Mouse (Mus musculus): Measurements from ENCODE around the gene Efhc1. TPM values are rescaled to one million over a fixed set of nuclear protein-coding genes. Genes with fewer than 3 reads are reported as not detected.

The Efhc1 gene
- 2.2 and 2.5 TPM in 2 replicates for polyA plus RNA-seq (2016; fragmentation: Nextera tagmentation; extraction: Ambion mirVana)

- no peaks in the 10 kb centered on the region for H3K27me3 ChIP-seq (replicated peaks; ENCODE audit: low read depth, poor library complexity, severe bottlenecking)
- H3K4me3 ChIP-seq, result peak within 1 kb of the TSS; percentile 61
- DNase-seq (ENCODE audit: low spot score), result peak; percentile 98
- H3K4me1 ChIP-seq, result peaks cover 14% of the 10 kb centered on the region
- 3% methylated on average over 23 of the region's 23 CpGs for WGBS
- no peaks in the 10 kb centered on the region for H3K36me3 ChIP-seq (replicated peaks)
- peak within 1 kb of the TSS; percentile 84 for H3K27ac ChIP-seq (replicated peaks)
- H3K9me3 ChIP-seq, result no peaks in the 10 kb centered on the region
Measured at GRCm38 (mm10) chr1:20951300-20951763, at the start of gene Efhc1. Gene Efhc1 (plus strand): TSS chr1:20951626.

GRCm38 (mm10) chr1:20905501-20906127 lies 45.8 kb upstream of the Efhc1 start:
- no peak overlapping the region for H3K4me3 ChIP-seq
- DNase-seq (ENCODE audit: low spot score), result no peak
- 83% methylated on average over 8 of the region's 8 CpGs for WGBS
- H3K27ac ChIP-seq (replicated peaks), result no peak overlapping the region
- no peaks in the 10 kb centered on the region for H3K36me3 ChIP-seq (replicated peaks)
- H3K27me3 ChIP-seq (replicated peaks; ENCODE audit: low read depth, poor library complexity, severe bottlenecking), result no peaks in the 10 kb centered on the region
- no peaks in the 10 kb centered on the region for H3K9me3 ChIP-seq
- peaks cover 13% of the 10 kb centered on the region for H3K4me1 ChIP-seq

GRCm38 (mm10) chr1:20906128-20906515 lies 45.3 kb upstream of the Efhc1 start:
- DNase-seq (ENCODE audit: low spot score), result no peak
- no peak overlapping the region for H3K27ac ChIP-seq (replicated peaks)
- H3K9me3 ChIP-seq, result no peaks in the 10 kb centered on the region
- no peaks in the 10 kb centered on the region for H3K36me3 ChIP-seq (replicated peaks)
- WGBS, result 90% methylated on average over 9 of the region's 9 CpGs
- H3K4me3 ChIP-seq, result no peak overlapping the region
- H3K4me1 ChIP-seq, result peaks cover 13% of the 10 kb centered on the region
- H3K27me3 ChIP-seq (replicated peaks; ENCODE audit: low read depth, poor library complexity, severe bottlenecking), result no peaks in the 10 kb centered on the region

DNA sequence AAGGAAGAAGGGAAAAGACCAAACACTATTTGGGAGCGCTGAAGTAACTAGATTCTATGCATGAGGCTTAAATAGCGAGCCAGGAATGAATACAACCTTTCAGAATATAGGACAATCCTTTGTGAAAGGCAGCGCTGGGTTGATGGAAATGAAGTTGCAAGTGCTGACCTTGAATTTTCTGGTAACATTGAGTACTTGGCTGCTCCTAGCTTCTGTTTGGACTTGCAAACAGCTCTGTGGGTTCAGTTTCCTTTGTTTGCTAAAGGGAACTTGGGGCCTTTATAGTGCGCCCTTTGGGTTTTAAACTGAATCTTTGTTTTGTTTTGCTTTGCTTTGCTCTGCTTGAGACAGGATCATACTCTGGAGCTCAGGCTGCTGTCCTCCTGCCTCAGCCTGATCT lies 42.9 kb upstream of the Efhc1 start:
- Histone ChIP-seq H3K4me3 (no peak overlapping the region), H3K27me3 (replicated peaks; ENCODE audit: low read depth, poor library complexity, severe bottlenecking) (no peaks in the 10 kb centered on the region), H3K4me1 (peaks cover 20% of the 10 kb centered on the region), H3K36me3 (replicated peaks) (no peaks in the 10 kb centered on the region), H3K9me3 (no peaks in the 10 kb centered on the region), H3K27ac (replicated peaks) (0 out of 2 replicates have a peak overlapping the region, but pooled peaks have one; percentile 12)
- DNase-seq (ENCODE audit: low spot score), result no peak
- WGBS, result 28% methylated on average over 4 of the region's 4 CpGs

GRCm38 (mm10) chr1:20912115-20912514 lies 39.3 kb upstream of the Efhc1 start:
- Histone ChIP-seq H3K36me3 (replicated peaks) (no peaks in the 10 kb centered on the region), H3K9me3 (no peaks in the 10 kb centered on the region), H3K4me3 (no peak overlapping the region), H3K27me3 (replicated peaks; ENCODE audit: low read depth, poor library complexity, severe bottlenecking) (no peaks in the 10 kb centered on the region), H3K4me1 (peaks cover 16% of the 10 kb centered on the region), H3K27ac (replicated peaks) (no peak overlapping the region)
- DNase-seq (ENCODE audit: low spot score), result no peak
- WGBS, result 40% methylated on average over 2 of the region's 2 CpGs

DNA sequence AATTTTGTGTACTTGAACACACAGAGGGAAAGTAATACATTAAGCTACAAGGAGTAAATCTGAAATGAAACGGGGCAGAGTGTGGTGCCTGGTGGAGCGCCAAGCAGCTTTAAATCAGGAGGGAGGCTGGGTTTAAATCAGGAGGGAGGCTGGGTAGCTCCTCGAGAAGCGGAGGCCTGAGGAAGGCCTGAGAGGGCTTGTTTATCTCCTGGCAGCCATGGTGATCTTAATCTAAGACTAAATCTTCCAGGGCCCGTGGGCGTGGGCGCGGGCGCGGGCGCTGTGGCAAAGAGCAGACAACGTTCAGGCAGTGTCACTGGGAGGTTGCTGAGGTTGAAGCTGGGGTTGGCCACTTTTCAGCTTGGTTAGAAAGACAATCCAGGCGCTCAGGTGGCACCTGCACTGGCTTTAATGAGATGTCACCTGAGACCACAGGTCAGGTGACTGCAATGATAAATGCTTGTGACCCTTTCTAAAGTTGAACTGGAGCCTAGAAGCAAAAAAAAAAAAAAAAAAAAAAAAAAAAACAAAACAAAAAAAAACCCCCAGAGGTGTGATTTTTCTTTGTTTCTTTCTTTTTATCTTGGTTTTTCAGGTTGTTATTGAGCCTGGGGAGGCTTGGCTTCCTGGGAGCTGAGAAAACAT lies 38.8 kb upstream of the Efhc1 start:
- no peaks in the 10 kb centered on the region for H3K9me3 ChIP-seq
- WGBS, result 65% methylated on average over 13 of the region's 13 CpGs
- no peaks in the 10 kb centered on the region for H3K36me3 ChIP-seq (replicated peaks)
- H3K27ac ChIP-seq (replicated peaks), result 0 out of 2 replicates have a peak overlapping the region, but pooled peaks have one; percentile 30
- no peak overlapping the region for H3K4me3 ChIP-seq
- no peak for DNase-seq (ENCODE audit: low spot score)
- peaks cover 13% of the 10 kb centered on the region for H3K4me1 ChIP-seq
- no peaks in the 10 kb centered on the region for H3K27me3 ChIP-seq (replicated peaks; ENCODE audit: low read depth, poor library complexity, severe bottlenecking)

- H3K9me3 ChIP-seq, result no peaks in the 10 kb centered on the region
- WGBS, result 89% methylated on average over 3 of the region's 3 CpGs
- no peak for DNase-seq (ENCODE audit: low spot score)
Measured at GRCm38 (mm10) chr1:20914769-20915168, 36.7 kb upstream of the Efhc1 start.

GRCm38 (mm10) chr1:20915608-20916007 lies 35.8 kb upstream of the Efhc1 start:
- Histone ChIP-seq H3K27ac (replicated peaks) (no peak overlapping the region), H3K4me1 (peaks cover 8% of the 10 kb centered on the region; the same call in 1 of the 2 replicates), H3K36me3 (replicated peaks) (no peaks in the 10 kb centered on the region), H3K4me3 (no peak overlapping the region), H3K27me3 (replicated peaks; ENCODE audit: low read depth, poor library complexity, severe bottlenecking) (no peaks in the 10 kb centered on the region), H3K9me3 (no peaks in the 10 kb centered on the region)
- whole genome bisulfite sequencing, result 85% methylated on average over 5 of the region's 5 CpGs
- no peak for DNase-seq (ENCODE audit: low spot score)

More at GRCm38 (mm10) chr1:20914769-20915168, 36.7 kb upstream of the Efhc1 start:
- Histone ChIP-seq H3K4me3 (no peak overlapping the region), H3K27ac (replicated peaks) (no peak overlapping the region), H3K36me3 (replicated peaks) (no peaks in the 10 kb centered on the region), H3K27me3 (replicated peaks; ENCODE audit: low read depth, poor library complexity, severe bottlenecking) (no peaks in the 10 kb centered on the region), H3K4me1 (peaks cover 8% of the 10 kb centered on the region; the same call in 1 of the 2 replicates)

DNA sequence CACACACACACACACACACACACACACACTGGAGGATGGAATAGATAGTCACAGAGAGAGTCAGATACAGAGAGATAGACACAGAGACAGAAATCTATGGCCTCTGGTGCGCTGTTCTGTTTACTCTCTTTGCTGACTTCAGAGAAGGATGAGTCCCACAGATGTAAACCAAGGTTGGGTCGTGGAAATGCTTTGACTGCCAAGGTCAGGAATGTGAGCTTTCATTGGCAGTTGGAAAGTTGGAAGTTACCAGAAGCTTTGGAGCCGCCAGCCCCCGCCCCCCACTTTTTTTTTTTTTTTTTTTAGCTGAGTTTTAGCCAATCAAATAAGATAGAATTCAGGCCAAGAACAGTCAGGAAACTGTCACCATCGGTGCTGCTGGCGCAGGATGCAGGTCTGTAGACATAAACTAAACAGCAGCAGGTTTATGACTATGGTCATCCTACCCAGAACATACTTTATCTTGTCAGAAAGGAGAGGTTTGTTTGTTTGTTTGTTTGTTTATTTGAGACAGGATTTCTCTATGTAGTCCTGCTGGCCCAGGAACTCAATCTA lies 33.9 kb upstream of the Efhc1 start:
- DNase-seq (ENCODE audit: low spot score), result no peak
- H3K4me1 ChIP-seq, result peaks cover 1% of the 10 kb centered on the region; the same call in 1 of the 2 replicates
- no peaks in the 10 kb centered on the region for H3K36me3 ChIP-seq (replicated peaks)
- 88% methylated on average over 6 of the region's 6 CpGs for WGBS
- no peaks in the 10 kb centered on the region for H3K9me3 ChIP-seq
- H3K27me3 ChIP-seq (replicated peaks; ENCODE audit: low read depth, poor library complexity, severe bottlenecking), result no peaks in the 10 kb centered on the region
- no peak overlapping the region for H3K27ac ChIP-seq (replicated peaks)
- H3K4me3 ChIP-seq, result no peak overlapping the region

GRCm38 (mm10) chr1:20919728-20920127 lies 31.7 kb upstream of the Efhc1 start:
- no peak for DNase-seq (ENCODE audit: low spot score)
- H3K27me3 ChIP-seq (replicated peaks; ENCODE audit: low read depth, poor library complexity, severe bottlenecking), result no peaks in the 10 kb centered on the region
- H3K4me1 ChIP-seq, result peaks cover 5% of the 10 kb centered on the region
- H3K4me3 ChIP-seq, result no peak overlapping the region
- no peaks in the 10 kb centered on the region for H3K36me3 ChIP-seq (replicated peaks)
- no peaks in the 10 kb centered on the region for H3K9me3 ChIP-seq
- 84% methylated on average over 2 of the region's 2 CpGs for WGBS
- H3K27ac ChIP-seq (replicated peaks), result no peak overlapping the region

- Histone ChIP-seq H3K36me3 (replicated peaks) (no peaks in the 10 kb centered on the region), H3K4me3 (no peak overlapping the region), H3K27me3 (replicated peaks; ENCODE audit: low read depth, poor library complexity, severe bottlenecking) (no peaks in the 10 kb centered on the region), H3K9me3 (no peaks in the 10 kb centered on the region), H3K4me1 (peaks cover 5% of the 10 kb centered on the region), H3K27ac (replicated peaks) (no peak overlapping the region)
- 84% methylated on average over 10 of the region's 10 CpGs for WGBS
- no peak for DNase-seq (ENCODE audit: low spot score)
Measured at GRCm38 (mm10) chr1:20921081-20921528, 30.3 kb upstream of the Efhc1 start.

DNA sequence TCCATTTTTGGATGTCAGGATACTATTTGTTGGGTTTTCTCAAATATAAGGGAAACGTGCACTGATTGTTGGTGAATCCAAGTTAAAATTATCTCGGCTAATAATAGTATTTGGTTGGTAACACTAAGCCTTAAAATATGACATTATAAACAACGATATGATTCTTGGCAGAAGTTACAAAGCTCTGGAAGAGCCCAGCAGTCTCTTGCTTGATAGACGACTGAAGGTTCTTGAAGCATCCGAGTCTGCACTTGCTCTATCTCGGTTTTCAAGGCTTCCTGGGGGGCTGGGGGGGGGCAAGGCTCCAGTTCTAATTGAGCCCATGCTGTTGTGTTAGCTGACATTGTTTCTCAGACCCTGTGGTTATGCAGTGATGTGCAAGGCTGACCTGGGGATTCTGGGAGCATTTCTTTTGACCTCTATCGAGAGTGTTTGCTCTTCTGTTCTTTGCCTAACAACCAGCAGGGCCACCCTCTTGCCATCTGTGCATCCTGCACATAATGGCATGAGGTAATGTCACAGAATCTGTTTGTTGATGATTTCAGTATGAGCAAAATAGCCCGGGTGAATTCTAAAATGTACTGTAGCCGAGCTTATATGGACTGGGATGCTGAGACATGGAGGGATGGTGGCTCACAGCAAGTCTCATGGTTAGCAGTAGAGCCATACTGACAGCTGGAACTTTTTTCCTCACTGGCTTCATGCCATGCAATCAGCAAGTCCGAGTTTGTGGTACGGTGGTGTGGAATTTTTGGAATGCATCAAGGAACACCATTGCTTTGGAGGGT lies 28.6 kb upstream of the Efhc1 start:
- DNase-seq (ENCODE audit: low spot score), result no peak
- WGBS, result 72% methylated on average over 11 of the region's 11 CpGs
- Histone ChIP-seq H3K4me3 (no peak overlapping the region), H3K27ac (replicated peaks) (no peak overlapping the region), H3K9me3 (no peaks in the 10 kb centered on the region), H3K27me3 (replicated peaks; ENCODE audit: low read depth, poor library complexity, severe bottlenecking) (no peaks in the 10 kb centered on the region), H3K4me1 (peaks cover 5% of the 10 kb centered on the region), H3K36me3 (replicated peaks) (no peaks in the 10 kb centered on the region)

Data from embryonic facial prominence, embryonic 10.5 days (tissue).